Mouse (Mus musculus) liver, adult 2 months (tissue): Measurements from ENCODE around the gene Vill.

ENCODE experiments used
- CTCF ChIP-seq: fragments of 200-500 bp; IDR thresholded peaks from 2 replicates; pipeline ENCODE4 v1.5.1; 2011; ENCODE audit warnings: low read depth, low read length, control low read depth
- POLR2A ChIP-seq: fragments of 200-500 bp; IDR thresholded peaks from 2 replicates; pipeline ENCODE4 v1.6.1; 2011; ENCODE audit warnings: low read length, control low read depth; ENCODE audit not compliant: insufficient read depth; ENCODE audit errors: extremely low read depth

DNA sequence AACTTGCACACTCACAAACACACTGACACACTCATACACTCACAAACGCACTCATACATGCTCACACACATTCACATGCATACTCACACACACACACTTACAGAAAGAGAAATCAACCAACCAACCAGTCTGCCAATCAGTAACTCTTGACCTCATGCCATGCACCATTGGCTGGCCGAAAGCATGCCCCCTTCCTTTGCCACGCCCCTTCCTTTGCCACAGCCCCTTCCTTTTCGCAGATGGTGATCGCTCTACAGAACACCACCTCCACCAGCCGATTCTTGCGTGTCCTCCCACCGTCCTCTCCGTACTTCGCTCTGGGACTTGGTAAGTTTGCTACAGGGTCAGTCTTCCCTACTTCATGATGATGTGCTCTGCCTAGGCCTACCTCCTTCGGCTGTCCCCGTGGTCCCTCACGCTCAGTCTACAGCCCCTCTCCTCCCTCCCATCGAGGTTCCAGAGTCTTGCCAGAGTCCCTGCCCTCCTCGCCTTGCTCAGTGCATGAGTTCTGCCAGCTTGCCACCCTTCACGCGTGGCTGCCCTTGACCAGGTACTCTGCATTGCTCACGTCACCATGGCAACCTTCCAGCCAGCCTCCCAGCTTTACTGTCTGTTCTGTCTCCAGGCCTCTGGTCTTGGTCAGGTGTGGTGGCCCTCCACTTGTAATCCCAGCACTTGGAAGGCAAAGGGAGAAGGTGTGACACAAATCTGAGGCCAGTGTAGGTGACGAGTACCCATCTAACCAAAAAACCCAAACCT, 67.0 kb downstream of the Vill start:
- TF ChIP-seq CTCF (no peak), POLR2A (no peak)
